Mouse (Mus musculus): ENCODE data around the gene Ubl5. TPM values are rescaled to one million over a fixed set of nuclear protein-coding genes. Genes with fewer than 3 reads are reported as not detected.
A peak's percentile ranks its signal among the peaks of the same experiment; 100 is the strongest.

The Ubl5 gene
- polyA plus RNA-seq, 1 experiment, result 288 TPM

DNA sequence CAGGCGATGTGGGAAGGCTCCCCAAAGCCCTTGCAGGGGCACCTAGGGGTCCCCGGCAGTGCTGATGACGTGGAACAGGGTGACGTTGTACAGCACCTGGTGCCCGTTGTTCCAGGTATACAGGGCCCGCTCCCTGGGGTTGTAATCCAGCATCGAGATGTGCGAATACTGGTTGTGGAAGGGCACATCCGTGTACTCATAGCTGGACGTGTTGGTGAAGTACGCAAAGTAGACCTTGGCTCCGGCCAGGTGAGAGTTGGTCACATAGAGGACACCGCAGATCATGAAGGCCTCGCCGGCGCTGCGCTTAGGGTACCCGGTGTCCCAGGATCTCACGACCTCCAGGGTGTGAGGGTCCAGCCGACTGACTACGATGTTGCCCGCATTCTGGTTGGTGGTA is 25.4 kb downstream of the Ubl5 start:
- Histone ChIP-seq H3K27ac (ENCODE audit: insufficient read depth, low read length) (no peak overlapping the region), H3K9me3 (replicated peaks; ENCODE audit: control insufficient read depth, insufficient read depth, low read length, poor library complexity, severe bottlenecking) (no peaks in the 10 kb centered on the region), H3K27me3 (ENCODE audit: control insufficient read depth, insufficient read depth, low read length, poor library complexity, severe bottlenecking) (no peaks in the 10 kb centered on the region), H3K36me3 (ENCODE audit: control insufficient read depth, insufficient read depth, low read length, poor library complexity, severe bottlenecking) (peaks cover 8% of the 10 kb centered on the region), H3K4me1 (ENCODE audit: control insufficient read depth, insufficient read depth, low read length) (peaks cover 7% of the 10 kb centered on the region), H3K9ac (ENCODE audit: low read depth, poor library complexity, severe bottlenecking) (no peak overlapping the region), H3K4me3 (ENCODE audit: low read depth, low read length) (no peak overlapping the region)
- no peak for TF ChIP-seq CTCF (IDR thresholded peaks at IDR 0.05; ENCODE audit: low read depth, low read length)
- TF ChIP-seq POLR2A (IDR thresholded peaks at IDR 0.05; ENCODE audit: insufficient read depth, low read length), result no peak
- TF ChIP-seq EP300 (IDR thresholded peaks at IDR 0.05; ENCODE audit: insufficient read depth, low read depth, low read length), result no peak

DNA sequence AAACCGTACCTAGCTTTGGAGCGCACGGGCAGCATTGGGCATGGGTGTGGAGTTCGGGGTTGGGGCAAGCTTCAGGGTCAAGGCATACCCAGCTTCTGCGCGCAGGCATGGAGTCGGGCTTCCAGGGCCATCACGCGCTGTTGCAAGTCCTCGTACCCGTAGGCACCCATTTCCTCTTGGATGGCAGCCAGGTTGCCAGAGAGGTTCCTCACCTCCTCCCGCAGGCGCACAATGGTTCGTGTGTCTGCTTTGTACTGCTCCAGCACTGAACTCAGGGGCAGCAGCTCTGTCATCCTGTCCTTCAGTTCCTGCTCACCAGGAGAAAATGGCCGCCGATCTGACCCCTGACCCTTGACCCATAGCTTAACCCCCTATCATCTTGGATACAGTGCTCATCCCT is 29.4 kb downstream of the Ubl5 start:
- no peak for TF ChIP-seq CTCF (IDR thresholded peaks at IDR 0.05; ENCODE audit: low read depth, low read length)
- no peak for TF ChIP-seq POLR2A (IDR thresholded peaks at IDR 0.05; ENCODE audit: insufficient read depth, low read length)
- no peak for TF ChIP-seq EP300 (IDR thresholded peaks at IDR 0.05; ENCODE audit: insufficient read depth, low read depth, low read length)
- no peaks in the 10 kb centered on the region for H3K36me3 ChIP-seq (ENCODE audit: control insufficient read depth, insufficient read depth, low read length, poor library complexity, severe bottlenecking)
- H3K27me3 ChIP-seq (ENCODE audit: control insufficient read depth, insufficient read depth, low read length, poor library complexity, severe bottlenecking), result no peaks in the 10 kb centered on the region
- H3K9ac ChIP-seq (ENCODE audit: low read depth, poor library complexity, severe bottlenecking), result no peak overlapping the region
- peaks cover 2% of the 10 kb centered on the region for H3K4me1 ChIP-seq (ENCODE audit: control insufficient read depth, insufficient read depth, low read length)
- H3K4me3 ChIP-seq (ENCODE audit: low read depth, low read length), result peak overlapping the region; percentile 19
- no peaks in the 10 kb centered on the region for H3K9me3 ChIP-seq (replicated peaks; ENCODE audit: control insufficient read depth, insufficient read depth, low read length, poor library complexity, severe bottlenecking)
- no peak overlapping the region for H3K27ac ChIP-seq (ENCODE audit: insufficient read depth, low read length)

DNA sequence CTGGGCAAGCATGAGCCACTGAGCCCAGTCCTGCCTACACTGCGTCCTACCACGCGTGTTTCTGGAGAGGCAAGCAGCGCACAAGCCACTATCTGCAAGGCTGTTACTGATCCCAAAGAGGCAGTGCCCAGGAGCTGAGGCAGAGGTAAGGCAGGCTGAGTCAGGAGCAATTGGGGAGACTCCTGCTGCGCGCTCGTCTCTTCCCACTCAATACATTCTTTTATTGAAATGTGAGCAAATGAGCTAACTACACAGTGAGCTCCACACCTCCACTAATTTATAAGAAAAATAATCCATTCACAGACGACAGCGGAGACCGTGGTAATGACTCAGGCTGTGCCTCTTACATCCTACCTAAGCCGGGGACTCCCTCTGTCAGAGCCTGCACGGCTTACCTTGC is 35.2 kb downstream of the Ubl5 start:
- no peaks in the 10 kb centered on the region for H3K36me3 ChIP-seq (ENCODE audit: control insufficient read depth, insufficient read depth, low read length, poor library complexity, severe bottlenecking)
- no peak overlapping the region for H3K27ac ChIP-seq (ENCODE audit: insufficient read depth, low read length)
- H3K9me3 ChIP-seq (replicated peaks; ENCODE audit: control insufficient read depth, insufficient read depth, low read length, poor library complexity, severe bottlenecking), result no peaks in the 10 kb centered on the region
- no peak overlapping the region for H3K9ac ChIP-seq (ENCODE audit: low read depth, poor library complexity, severe bottlenecking)
- no peaks in the 10 kb centered on the region for H3K4me1 ChIP-seq (ENCODE audit: control insufficient read depth, insufficient read depth, low read length)
- TF ChIP-seq EP300 (IDR thresholded peaks at IDR 0.05; ENCODE audit: insufficient read depth, low read depth, low read length), result no peak
- no peak for TF ChIP-seq CTCF (IDR thresholded peaks at IDR 0.05; ENCODE audit: low read depth, low read length)
- no peak for TF ChIP-seq POLR2A (IDR thresholded peaks at IDR 0.05; ENCODE audit: insufficient read depth, low read length)
- H3K27me3 ChIP-seq (ENCODE audit: control insufficient read depth, insufficient read depth, low read length, poor library complexity, severe bottlenecking), result no peaks in the 10 kb centered on the region
- no peak overlapping the region for H3K4me3 ChIP-seq (ENCODE audit: low read depth, low read length)

DNA sequence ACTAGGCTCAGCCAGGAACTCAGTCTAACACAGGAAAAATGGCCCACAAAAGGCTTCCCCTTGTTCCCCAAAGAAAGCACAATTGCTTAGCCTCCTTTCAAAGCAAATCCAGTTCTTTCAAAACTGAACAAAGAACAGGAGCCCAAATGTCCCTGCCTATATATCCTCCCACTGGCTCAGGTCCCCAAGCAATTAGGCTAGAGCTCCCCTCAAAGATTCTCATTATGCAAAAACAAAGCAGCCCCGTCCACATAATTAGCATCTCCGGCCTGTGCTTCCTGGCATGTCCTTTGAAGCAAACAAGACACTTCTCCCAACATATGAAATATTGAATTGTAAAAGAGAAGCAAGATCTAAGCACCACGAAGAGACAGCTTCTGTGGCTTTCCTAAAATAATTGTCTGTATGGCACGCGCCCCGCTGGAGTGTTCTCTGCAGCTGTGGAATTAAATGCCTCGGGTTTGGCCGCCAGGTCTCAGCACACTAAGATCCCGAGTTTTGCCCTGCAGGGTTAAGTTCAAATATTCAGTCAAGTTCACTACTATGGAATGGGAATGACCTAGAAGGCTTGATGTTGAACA is 37.8 kb downstream of the Ubl5 start:
- TF ChIP-seq EP300 (IDR thresholded peaks at IDR 0.05; ENCODE audit: insufficient read depth, low read depth, low read length) (no peak), POLR2A (IDR thresholded peaks at IDR 0.05; ENCODE audit: insufficient read depth, low read length) (no peak), CTCF (IDR thresholded peaks at IDR 0.05; ENCODE audit: low read depth, low read length) (no peak)
- H3K27ac ChIP-seq (ENCODE audit: insufficient read depth, low read length), result no peak overlapping the region

DNA sequence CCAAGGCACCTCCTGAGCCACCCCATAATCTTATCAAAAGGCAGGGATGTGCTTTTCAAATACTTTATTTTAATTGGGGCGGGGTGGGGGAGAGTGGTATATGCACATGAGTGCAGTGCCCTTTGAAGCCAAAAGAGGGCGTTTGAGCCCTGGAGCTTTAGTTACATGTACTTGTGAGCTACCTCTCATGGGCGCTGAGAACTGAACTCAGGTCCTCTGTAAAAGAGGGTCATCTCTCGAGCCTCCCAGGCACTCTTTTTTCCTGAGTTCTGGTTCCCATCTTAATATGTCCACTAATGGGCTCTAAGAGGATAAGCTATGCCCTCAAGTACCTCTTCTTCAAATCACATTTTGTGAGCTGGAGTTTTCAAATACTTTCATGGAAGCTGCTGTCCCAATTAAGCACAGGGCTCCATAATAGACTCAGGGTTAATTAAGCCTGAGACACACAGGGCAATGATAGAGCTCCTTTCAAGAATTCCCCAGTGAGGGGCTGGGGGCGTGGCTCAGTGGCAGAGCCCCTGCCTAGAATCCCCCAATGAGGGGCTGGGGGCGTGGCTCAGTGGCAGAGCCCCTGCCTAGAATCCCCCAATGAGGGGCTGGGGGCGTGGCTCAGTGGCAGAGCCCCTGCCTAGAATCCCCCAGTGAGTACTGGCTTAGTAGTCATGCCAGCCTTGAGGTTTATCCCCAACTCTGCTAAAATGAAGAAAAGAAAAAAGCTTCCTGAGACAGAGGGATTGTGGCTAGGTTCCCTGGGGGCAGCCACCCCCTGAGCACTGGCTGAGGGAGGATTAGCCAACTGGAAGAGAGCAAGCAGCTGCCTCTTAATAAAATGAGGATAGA is 39.1 kb downstream of the Ubl5 start:
- no peak overlapping the region for H3K27ac ChIP-seq (ENCODE audit: insufficient read depth, low read length)
- no peaks in the 10 kb centered on the region for H3K4me1 ChIP-seq (ENCODE audit: control insufficient read depth, insufficient read depth, low read length)
- TF ChIP-seq POLR2A (IDR thresholded peaks at IDR 0.05; ENCODE audit: insufficient read depth, low read length), result no peak
- TF ChIP-seq EP300 (IDR thresholded peaks at IDR 0.05; ENCODE audit: insufficient read depth, low read depth, low read length), result no peak
- no peak for TF ChIP-seq CTCF (IDR thresholded peaks at IDR 0.05; ENCODE audit: low read depth, low read length)
- no peak overlapping the region for H3K9ac ChIP-seq (ENCODE audit: low read depth, poor library complexity, severe bottlenecking)
- H3K36me3 ChIP-seq (ENCODE audit: control insufficient read depth, insufficient read depth, low read length, poor library complexity, severe bottlenecking), result no peaks in the 10 kb centered on the region
- no peak overlapping the region for H3K4me3 ChIP-seq (ENCODE audit: low read depth, low read length)
- H3K9me3 ChIP-seq (replicated peaks; ENCODE audit: control insufficient read depth, insufficient read depth, low read length, poor library complexity, severe bottlenecking), result no peaks in the 10 kb centered on the region
- no peaks in the 10 kb centered on the region for H3K27me3 ChIP-seq (ENCODE audit: control insufficient read depth, insufficient read depth, low read length, poor library complexity, severe bottlenecking)

More for the DNA sequence above, 37.8 kb downstream of the Ubl5 start:
- no peak overlapping the region for H3K4me3 ChIP-seq (ENCODE audit: low read depth, low read length)
- no peaks in the 10 kb centered on the region for H3K27me3 ChIP-seq (ENCODE audit: control insufficient read depth, insufficient read depth, low read length, poor library complexity, severe bottlenecking)
- no peaks in the 10 kb centered on the region for H3K36me3 ChIP-seq (ENCODE audit: control insufficient read depth, insufficient read depth, low read length, poor library complexity, severe bottlenecking)
- H3K4me1 ChIP-seq (ENCODE audit: control insufficient read depth, insufficient read depth, low read length), result no peaks in the 10 kb centered on the region
- H3K9me3 ChIP-seq (replicated peaks; ENCODE audit: control insufficient read depth, insufficient read depth, low read length, poor library complexity, severe bottlenecking), result no peaks in the 10 kb centered on the region
- no peak overlapping the region for H3K9ac ChIP-seq (ENCODE audit: low read depth, poor library complexity, severe bottlenecking)

GRCm38 (mm10) chr9:20682389-20682722 is 39.7 kb downstream of the Ubl5 start:
- no peak for TF ChIP-seq EP300 (IDR thresholded peaks at IDR 0.05; ENCODE audit: insufficient read depth, low read depth, low read length)
- no peak for TF ChIP-seq CTCF (IDR thresholded peaks at IDR 0.05; ENCODE audit: low read depth, low read length)
- TF ChIP-seq POLR2A (IDR thresholded peaks at IDR 0.05; ENCODE audit: insufficient read depth, low read length), result no peak
- Histone ChIP-seq H3K27ac (ENCODE audit: insufficient read depth, low read length) (no peak overlapping the region), H3K27me3 (ENCODE audit: control insufficient read depth, insufficient read depth, low read length, poor library complexity, severe bottlenecking) (no peaks in the 10 kb centered on the region), H3K4me1 (ENCODE audit: control insufficient read depth, insufficient read depth, low read length) (no peaks in the 10 kb centered on the region), H3K9me3 (replicated peaks; ENCODE audit: control insufficient read depth, insufficient read depth, low read length, poor library complexity, severe bottlenecking) (no peaks in the 10 kb centered on the region), H3K9ac (ENCODE audit: low read depth, poor library complexity, severe bottlenecking) (no peak overlapping the region), H3K36me3 (ENCODE audit: control insufficient read depth, insufficient read depth, low read length, poor library complexity, severe bottlenecking) (no peaks in the 10 kb centered on the region), H3K4me3 (ENCODE audit: low read depth, low read length) (no peak overlapping the region)

Measured in ES-Bruce4 (cell line).